Mouse (Mus musculus): ENCODE measurements around the gene Nav3.

Nav3 gene

GRCm38 (mm10) chr10:110380792-110381191 is 75.2 kb downstream of the Nav3 start:
- DNase-seq = no peak

GRCm38 (mm10) chr10:110372724-110373455 is 83.1 kb downstream of the Nav3 start:
- DNase-seq = no peak

- DNase-seq = no peak
Measured at GRCm38 (mm10) chr10:110352148-110352547, 103.9 kb downstream of the Nav3 start.

DNA sequence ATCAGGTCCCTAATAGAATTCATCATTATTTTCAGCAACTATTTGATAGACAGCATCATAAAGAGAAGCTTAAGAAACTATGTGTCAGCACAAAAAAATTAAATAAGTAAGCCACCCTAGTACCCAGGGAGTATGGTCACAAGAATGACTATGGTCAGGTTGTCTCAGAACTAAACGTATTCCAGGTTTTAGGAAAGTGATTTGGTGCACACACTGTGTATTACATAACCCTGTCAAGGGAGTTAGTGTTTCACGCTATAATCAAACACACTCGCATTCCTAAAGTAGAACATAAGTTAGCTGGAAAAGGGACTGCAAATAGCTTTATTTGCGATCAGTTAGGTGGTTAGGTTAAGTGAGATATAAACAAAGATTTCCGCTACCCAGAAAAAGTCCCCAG is 126.0 kb downstream of the Nav3 start:
- DNase-seq = no peak

GRCm38 (mm10) chr10:110329629-110330028 is 126.4 kb downstream of the Nav3 start:
- DNase-seq = no peak

GRCm38 (mm10) chr10:110322082-110322632 is 133.8 kb downstream of the Nav3 start:
- DNase-seq = no peak

DNA sequence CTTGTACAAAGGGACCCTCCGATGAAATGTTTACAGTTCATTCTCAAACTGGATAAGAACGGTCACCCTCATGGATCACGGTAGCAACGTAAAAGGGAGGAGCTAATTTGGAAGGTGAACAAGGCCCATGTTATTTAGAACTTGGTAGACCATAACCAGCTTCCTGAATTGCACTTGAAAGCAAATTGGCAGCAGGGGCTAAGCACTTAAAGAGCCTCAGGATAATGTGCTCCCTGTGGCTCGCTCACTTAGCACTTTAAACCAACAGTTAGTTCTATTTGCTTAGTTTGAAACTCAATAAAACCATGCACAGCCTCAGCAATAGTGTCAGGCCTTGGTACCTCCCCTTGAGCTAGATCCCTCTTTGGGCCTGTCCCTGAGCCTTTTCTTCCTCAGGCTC is 138.7 kb downstream of the Nav3 start:
- DNase-seq = no peak

GRCm38 (mm10) chr10:110314525-110314924 is 141.5 kb downstream of the Nav3 start:
- DNase-seq = no peak

DNA sequence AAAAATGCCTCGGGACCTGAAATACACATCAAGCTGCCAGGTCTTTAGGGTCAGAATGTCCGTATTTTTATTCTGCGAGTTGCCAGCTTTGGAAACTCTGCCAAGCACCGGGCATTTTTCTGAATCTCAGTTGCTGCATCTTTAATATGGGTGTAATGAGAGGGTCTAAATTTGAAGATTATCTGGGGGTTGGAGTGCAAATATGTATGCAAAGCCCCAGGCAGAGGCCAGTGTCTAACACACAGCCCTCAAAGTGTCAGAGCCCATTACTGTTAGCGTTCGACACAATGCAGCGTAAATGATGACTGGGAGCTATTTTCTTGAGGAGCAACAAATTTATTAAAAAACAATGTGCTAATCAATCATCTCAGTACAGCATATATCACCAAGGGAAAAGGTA is 142.0 kb downstream of the Nav3 start:
- DNase-seq = no peak

- DNase-seq = no peak
Measured at GRCm38 (mm10) chr10:110309511-110309910, 146.5 kb downstream of the Nav3 start.

DNA sequence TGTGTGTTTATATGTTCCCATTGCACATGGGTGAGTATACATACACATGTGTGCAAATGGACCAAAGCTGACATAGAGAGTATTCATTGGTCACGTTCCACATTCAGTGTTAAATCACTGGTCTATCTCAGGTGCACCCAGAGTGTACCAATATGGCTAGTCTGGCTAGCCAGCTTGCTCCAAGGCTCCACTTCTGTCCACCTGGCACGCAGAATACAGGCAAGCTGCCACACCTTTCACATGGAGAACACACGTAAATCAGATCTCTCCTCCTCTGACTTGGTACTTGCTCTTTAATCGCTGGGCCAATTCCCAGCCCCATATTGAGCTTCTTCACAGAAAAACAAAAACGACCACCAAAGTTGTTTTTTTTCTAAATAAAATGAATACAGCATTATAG is 150.4 kb downstream of the Nav3 start:
- DNase-seq = peak; percentile 41

DNA sequence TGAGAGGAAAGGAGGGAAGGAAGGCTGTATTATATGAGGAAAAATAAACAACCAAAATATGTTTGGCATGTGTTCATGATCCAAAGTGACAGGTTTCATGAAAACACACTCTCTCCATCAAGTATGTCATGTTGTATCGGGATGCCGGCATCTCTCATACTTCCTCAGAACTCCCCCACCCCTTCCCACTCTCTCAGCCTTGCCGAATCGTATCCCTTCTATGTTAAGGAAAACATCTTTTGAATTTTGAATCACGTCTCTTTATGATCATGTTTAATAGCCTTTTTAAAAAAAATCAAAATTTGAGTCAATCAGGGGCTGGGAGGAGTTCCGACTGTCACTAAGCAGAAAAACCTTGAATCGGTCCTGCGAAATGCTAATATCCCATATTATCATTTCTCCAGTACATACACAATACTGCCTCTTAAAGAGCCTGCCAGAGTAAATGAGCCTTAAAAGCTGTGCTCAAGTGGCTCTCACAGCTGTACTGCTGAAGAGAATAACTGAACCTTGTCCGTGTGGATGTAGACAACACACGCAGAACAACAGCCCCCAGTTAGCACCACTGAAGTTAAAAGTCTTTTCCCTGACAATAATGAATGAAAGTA is 165.9 kb downstream of the Nav3 start:
- DNase-seq = no peak

GRCm38 (mm10) chr10:110283879-110284278 is 172.1 kb downstream of the Nav3 start:
- no peak for DNase-seq

- DNase-seq = no peak
Measured at GRCm38 (mm10) chr10:110272818-110273217, 183.2 kb downstream of the Nav3 start.

DNA sequence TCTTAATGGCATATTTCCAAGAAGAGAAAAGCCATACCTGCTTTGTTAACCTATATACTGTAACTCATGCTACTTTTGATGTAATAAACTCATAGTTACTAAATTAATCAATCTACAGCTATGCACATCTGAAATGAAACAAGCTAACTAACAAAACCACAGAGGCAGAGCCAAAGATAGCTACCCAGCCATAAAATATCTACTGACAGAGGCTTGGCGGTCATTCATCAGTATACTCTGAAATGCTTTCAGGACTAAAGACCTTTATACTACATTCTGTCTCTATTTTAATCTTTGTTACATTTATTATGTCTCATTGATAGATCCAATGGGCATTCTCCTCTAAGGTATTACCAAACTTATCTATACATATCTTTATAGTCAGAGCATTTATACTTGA is 185.4 kb downstream of the Nav3 start:
- DNase-seq = no peak

GRCm38 (mm10) chr10:110242128-110242561 is 213.9 kb downstream of the Nav3 start:
- DNase-seq = no peak

DNA sequence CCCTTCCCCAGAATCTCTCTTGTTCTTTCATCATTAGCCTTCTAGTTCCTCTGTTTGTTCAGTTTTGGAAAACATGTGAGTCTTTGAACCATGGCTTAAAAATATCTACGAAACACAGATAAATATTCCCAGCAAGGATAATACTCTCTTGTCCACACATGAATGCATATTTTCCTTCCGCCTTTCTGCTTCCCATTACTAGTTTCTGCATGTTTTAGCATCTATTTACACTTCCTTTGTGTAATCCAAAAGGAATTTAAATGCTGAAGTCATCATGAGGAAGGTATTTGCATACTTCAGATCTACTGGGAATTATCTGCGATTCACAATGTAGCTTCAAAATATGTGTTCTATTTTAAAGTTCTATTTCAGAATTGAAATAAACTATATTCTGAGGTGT is 215.3 kb downstream of the Nav3 start:
- DNase-seq = no peak

DNA sequence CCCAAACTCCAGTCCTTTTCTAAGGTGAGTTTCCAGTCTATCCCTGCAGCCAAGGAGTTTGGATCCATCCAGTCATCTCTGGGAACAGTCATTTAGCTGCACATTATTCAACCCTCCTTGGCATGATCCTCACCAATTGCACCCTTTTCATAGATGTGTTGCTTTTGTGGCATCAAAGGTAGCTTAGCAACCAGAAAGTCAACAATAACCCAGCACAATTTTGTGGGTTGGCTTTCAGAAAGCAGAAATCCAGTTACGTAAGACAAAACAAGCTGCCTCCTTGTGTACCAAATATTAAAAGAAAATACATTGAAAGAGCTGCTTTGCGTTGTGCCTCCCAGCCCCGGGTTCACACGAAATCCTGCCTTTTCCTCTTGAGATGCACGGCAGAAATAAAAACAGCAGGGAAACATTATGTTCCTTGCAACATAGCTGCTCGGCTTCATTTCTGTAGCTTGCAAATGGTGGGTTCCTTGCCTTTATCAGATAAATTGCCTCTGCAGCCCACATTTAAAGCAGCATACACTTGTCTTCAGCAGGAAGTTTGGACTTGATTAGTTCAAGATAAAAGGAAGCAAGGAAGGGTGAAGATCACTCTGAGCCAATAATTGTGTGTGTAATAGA is 222.6 kb downstream of the Nav3 start:
- DNase-seq = no peak

DNA sequence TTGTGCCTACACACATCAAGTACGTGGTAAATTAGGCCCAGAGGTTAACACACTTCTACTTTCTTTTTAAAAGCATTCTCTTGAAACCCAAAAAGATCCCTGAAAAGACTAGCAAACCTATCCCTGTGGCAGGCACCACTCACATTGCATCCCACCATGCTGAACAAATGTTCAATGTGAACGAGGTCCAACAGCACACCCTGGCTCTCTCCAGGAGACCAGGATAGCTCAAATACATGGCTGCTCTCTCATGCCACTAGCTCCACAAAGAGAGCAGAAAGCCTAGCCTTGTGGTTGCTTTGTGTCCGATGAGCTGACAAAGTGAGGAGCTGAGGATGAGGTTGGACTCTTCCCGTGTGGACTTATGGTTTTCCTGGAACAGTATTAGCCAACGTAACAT is 249.6 kb downstream of the Nav3 start:
- DNase-seq = peak; percentile 12

- peak; percentile 18 for DNase-seq
Measured at GRCm38 (mm10) chr10:110204121-110204697, 251.8 kb downstream of the Nav3 start.

DNA sequence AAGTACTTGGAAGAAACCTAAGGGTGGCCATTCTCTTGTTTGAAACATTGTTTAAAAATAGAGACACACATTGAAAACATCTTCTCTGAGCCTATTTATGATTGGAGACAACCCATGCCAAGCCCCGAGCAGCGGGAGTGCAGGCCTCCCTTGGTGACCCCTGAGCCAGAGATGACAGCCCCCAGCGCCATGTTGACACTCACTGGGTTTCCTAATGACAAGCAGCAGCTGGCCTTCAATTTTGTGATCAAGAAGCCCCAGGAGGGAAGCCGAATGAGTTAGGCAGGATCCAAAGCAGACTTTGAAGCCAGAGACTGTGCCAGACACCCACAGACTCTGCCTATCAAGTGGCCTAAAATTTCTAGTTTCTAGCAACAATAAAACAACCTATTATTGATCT is 263.1 kb downstream of the Nav3 start:
- DNase-seq = peak; percentile 29

DNA sequence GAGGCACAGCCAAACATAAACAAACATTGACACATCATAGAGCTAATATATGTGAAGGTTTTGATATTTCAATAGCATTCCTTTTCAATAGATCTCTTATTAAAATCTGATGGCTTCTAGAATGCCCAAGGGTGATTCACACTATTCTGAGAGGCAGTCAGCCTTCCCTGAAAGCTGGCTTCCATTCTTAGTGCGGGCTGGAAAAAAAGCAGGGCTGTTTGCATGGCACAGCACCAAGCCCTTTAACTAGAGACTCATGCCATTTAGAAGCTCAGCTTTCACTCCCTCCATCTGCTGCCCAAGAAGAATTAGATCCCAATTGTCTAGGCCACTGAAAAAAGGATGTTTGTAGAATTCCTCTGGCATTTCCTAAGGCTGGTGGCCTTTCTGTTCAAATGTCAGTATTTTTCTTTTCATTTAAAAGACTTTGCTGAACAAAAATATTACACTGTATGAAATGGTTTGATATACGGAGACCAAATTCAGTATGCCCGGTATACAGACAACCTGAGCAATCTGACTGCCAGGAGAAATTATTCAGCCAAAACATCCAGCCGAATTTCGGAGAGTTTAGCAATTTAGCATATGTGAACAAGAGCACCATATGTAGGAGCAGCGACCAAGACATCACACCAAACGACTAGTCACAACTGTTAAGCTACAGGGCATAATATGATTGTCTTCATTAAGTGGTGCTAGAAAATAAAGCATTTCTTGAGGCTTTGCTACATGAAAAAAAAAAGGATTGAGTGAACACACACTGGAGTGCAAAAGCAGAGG is 263.8 kb downstream of the Nav3 start:
- peak; percentile 73 for DNase-seq

- DNase-seq = no peak
Measured at GRCm38 (mm10) chr10:110186242-110186641, 269.8 kb downstream of the Nav3 start.

All from cerebellum, adult 8-10 months (tissue).